Mouse (Mus musculus) cerebral cortex, adult 2 months (tissue): ENCODE data around the gene Eif3m.

Experiments used
- WGBS: fragments of 180-500 bp; shearing (Covaris S2); methylation state at CpG from one replicate; pipeline ENCODE4 v1.1.7; 2018; 5-methylcytosine and 5-hydroxymethylcytosine counted together

Gene Eif3m

GRCm38 (mm10) chr2:105016967-105017287, at the start of gene Eif3m:
Gene Eif3m, minus strand, starts transcription at chr2:105017080.
- WGBS: under 1% methylated on average over 25 of the region's 25 CpGs

DNA sequence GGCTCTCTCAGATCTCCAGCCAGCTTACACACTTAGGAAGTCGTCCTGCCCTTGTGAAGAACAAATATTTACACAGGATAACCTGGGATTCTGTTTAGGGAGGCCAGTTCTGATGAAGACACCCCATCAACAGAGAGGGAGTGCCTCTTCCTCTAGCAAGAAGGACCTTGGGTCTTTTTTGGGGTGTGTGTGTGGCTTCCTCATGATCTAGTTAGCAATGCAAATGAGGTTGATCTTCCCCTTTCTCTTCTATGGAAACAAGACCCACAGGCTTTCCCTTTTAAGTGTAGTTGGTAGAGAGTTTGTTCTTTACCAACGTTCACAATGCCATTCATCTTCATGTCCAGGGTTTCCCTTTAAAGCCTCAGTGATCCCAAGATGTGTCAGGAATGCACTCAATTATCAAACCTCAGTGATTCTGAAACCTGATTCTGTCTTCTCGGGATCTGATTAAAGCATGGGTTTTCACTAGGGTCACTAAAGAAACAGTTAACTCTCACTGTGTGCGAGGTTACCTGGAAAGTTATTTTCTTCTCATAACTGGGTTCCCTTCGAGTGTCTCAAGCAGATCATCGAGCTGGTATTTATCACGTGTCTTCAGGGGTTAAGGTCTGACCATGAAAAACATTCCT, 46.0 kb upstream of the Eif3m start:
- 66% methylated on average over 7 of the region's 7 CpGs for WGBS

GRCm38 (mm10) chr2:105058577-105059116, 41.8 kb upstream of the Eif3m start:
- WGBS: 62% methylated on average over 7 of the region's 7 CpGs

GRCm38 (mm10) chr2:105055529-105055928, 38.6 kb upstream of the Eif3m start:
- WGBS: 90% methylated on average over 1 of the region's 1 CpGs

GRCm38 (mm10) chr2:105048301-105048700, 31.4 kb upstream of the Eif3m start:
- WGBS: 88% methylated on average over 1 of the region's 1 CpGs

DNA sequence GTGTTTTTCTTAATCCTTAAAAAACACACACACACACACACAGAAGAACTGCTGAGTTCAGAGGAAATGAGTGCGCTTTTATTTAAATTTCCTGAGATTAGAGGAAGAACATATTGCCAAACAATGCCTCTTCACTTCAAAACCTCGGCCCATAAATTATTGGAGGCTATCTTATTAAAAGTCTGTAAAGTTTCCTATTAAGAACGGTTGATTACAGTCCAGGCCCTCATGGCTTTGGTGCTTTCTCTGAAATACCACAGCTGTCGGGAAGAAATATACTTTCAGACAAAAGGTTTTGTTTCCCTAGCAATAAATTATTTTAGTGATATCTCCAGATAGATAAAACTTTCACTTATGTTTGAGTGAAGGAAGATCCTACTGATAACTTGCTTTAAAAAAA, 26.3 kb upstream of the Eif3m start:
- WGBS: 69% methylated on average over 4 of the region's 4 CpGs

DNA sequence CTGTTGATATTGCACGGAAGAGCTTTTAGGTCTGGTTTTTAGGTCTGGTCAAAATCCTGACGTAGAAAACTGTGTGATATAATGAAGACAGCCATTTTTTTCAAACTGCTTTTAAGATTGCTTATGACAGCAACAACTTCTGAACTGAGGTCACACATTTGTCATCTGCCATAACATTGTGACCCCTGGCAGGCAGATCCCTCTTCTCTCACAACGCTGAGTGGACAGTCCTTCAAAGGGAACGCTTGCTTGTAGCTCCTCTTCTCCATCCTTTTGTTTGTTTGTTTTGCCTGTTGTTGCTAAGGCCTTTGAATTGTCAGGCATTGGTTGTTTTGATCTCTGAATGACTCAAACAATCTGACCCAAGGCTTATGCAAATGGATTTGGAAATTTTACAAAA, 24.0 kb upstream of the Eif3m start:
- WGBS: 72% methylated on average over 4 of the region's 4 CpGs

- 97% methylated on average over 5 of the region's 5 CpGs for WGBS
These were observed 22.0 kb upstream of the Eif3m start for GRCm38 (mm10) chr2:105038879-105039278.

DNA sequence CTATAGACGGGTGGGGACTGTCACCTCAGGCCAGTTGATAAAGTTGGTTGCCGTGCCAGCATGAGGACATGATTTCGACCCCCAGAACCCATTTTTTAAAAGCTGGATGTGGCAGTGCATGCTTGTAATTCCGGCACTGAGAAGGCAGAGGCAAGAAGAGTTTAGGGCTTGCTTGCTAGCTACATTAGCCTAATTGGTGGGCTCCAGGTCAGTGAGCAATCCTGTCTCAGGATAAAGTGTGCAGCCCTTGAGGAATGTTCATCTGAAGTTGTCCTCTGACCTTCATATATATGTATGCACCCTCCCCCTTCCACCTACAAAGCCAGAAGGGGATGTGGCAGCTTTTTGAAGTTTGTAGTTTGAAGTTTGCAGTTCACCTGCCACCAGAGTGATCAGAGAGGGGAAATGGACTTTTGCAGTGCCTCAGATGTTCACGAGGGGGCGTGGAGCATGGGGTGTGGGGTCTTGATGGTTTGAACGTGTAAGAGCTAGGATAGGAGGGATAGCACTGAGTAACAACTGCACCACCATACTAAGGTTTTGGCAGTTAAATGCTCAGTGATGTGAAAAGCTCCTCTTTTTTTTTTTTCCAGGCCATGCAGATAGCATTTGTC, 21.2 kb upstream of the Eif3m start:
- WGBS: 81% methylated on average over 7 of the region's 7 CpGs

GRCm38 (mm10) chr2:105036401-105037070, 19.7 kb upstream of the Eif3m start:
- 82% methylated on average over 11 of the region's 11 CpGs for WGBS

DNA sequence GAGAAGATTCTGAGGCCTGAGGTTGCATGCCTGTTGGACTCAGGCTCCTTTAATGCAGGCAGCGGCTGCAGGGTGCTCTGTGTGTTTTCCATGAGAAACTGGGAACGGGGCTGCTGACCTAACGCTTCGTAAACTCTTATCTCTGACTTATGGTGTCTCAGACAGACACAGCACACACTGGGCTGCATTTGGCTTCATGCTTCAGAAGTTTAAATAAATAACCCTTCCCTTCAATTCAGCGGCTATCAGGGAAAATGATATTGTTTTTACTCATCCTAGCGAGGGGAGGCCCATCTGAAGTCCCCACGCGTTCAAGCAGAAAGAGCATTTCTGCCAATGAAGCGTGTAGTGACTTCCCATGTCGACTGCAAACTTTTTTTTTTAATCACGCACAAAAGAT, 19.1 kb upstream of the Eif3m start:
- 72% methylated on average over 11 of the region's 11 CpGs for WGBS

DNA sequence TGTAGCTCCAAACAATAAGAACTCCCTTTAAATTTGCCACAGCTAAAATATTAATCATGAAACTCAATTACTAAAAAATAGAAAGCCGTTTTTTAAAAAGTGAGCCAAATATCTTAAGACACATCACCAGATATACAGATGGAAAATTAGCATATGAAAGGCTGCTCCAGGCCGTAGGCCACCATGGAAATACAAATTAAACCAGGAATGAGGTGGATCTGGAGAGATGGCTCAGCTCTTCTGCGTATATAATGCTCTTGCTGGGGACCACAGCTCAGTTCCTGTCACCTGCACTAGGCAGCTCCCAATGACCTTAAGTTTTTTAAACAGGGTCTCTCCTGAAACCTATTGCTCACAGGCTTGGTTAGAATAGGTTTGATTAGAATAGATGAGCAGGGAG, 17.2 kb upstream of the Eif3m start:
- WGBS: 79% methylated on average over 3 of the region's 3 CpGs

- 90% methylated on average over 5 of the region's 5 CpGs for WGBS
These were observed 13.6 kb upstream of the Eif3m start for GRCm38 (mm10) chr2:105030505-105030904.

GRCm38 (mm10) chr2:105028806-105029205, 11.9 kb upstream of the Eif3m start:
- 55% methylated on average over 5 of the region's 5 CpGs for WGBS

DNA sequence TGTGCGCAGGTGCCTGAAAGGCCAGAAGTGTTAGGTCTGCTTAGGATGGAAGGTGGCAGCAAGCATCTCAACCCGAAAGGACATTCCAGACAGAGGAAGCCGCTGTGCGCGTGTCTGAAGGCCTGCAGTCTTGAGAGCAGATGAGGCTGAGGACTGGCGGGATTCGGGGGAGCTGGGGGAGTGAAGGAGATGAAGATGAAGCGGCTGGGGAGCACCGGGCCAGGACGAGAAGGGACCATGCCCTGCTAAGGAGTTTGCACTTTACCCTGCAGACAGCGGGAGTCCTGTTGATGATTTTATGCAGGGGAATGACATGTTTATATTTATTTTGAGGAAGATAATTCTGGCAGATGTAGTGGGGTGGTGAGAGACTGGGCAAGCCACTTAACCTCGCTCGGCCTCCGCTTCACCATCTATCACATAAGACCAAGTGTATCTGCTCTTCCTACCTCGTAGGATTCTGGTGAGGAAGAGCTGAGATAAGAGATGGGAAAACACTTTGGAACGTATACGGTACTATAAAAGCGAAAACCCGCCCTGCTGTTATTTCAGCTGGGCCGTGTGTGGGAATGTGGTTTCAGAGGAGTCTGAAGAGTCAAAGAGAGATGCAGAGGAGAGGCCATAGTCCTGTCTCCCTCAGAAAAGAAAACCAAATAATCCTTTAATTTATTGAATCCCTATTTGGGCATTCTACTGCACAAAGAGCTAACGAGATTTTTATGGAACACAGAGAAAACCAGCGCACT, 10.2 kb upstream of the Eif3m start:
- 86% methylated on average over 22 of the region's 22 CpGs for WGBS

- WGBS: 64% methylated on average over 12 of the region's 12 CpGs
These were observed 8.7 kb upstream of the Eif3m start for GRCm38 (mm10) chr2:105025610-105026009.

DNA sequence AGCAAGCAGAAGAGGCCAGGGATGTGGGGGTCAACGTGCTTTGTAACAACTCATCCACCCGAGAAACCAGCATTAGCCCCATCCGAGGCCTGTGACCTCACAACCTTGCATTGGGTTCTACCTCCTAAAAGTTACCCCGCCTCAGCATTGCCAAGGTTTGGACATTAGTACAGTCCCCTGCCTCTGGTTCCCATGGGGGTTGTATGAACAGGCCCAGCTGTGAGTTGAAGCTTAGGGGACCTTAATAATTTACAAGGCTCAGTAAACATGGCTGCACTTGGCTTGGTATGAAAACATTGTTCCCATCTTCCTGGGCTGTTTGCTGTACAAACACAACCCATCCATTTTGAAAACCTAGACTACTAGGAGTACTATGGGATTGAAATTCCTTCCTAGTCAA, 6.9 kb upstream of the Eif3m start:
- 89% methylated on average over 4 of the region's 4 CpGs for WGBS

GRCm38 (mm10) chr2:105023031-105023615, 6.2 kb upstream of the Eif3m start:
- 85% methylated on average over 6 of the region's 6 CpGs for WGBS

DNA sequence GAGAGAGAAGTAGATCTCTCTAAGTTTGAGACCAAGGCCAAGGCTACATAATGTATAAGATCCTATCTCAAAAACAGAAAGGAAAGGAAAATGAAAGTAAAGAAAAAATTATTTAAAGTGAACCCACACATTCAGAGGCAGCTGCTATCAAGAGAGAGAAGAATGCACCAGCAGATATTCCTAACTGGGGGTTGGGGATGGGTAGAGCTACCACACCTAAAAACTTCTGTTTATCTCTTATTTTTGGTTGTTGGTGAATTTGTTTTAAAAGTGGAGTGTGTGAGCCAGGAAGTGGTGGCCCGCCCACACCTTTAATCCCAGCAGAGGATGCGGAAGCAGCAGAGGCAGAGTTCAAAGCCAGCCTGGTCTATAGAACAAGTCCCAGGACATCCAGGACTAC, 5.0 kb upstream of the Eif3m start:
- 79% methylated on average over 2 of the region's 2 CpGs for WGBS

DNA sequence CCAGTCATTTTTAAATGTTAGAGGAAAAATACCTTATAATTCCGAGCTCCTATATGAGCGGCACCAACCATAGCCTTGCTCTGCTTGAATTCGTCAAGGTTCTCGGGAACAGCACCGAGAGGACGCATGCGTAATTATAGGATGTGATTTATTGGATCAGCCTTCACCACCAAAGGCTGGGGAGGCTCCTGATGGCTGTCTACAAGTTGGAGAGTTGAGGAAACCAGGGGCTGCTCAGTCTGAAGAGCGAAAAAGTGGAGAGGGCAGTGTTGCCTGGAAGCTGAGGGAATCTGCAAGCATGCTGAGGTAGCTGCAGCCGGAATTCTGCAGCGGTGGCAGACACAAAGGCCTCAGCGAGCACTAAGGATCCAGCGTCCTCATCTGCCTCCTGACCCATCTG, 4.4 kb upstream of the Eif3m start:
- 86% methylated on average over 12 of the region's 12 CpGs for WGBS

DNA sequence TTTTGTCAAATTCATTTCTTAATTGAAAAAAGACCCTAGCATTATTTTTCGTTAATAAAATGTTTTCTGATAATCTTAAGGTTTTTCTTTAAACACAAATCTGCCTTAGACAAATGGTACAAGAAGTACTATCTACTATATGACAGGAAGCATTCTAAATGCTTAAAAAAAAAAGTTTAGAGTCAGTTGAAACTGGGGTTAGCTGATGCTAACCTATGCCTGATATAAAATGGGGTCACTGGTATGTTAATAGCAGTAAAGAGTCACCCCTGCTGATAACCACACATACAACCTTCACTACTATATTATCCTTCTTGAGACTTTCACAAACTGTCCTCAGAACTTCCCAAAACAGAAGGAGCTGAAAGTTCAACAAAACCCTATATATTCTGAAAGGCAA, 2.6 kb upstream of the Eif3m start:
- WGBS: 84% methylated on average over 1 of the region's 1 CpGs

DNA sequence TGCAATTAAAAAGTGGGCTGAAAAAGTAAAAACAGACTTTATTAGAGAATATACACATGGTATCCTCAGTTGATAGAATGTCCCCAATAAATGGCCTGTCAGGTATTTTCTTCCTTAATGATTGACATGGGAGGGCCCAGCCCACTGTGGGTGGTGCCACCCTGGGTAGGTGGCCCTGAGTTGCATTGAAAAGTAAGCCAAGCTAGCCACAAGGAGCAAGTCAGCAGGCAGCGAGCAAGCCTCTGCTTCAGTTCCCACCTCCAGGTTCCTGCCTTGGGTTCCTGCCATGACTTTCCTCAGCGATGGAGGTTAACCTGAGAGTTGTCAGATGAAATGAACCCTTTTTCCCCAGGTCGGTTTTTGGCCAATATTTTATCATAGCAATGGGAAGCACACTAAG, 922 bp upstream of the Eif3m start:
- 88% methylated on average over 3 of the region's 3 CpGs for WGBS
